Mouse (Mus musculus) brain, embryonic 14.5 days (tissue): ENCODE data around the gene Abca12.

Source experiments
- CTCF ChIP-seq: fragments of 200-500 bp; IDR thresholded peaks from 2 replicates; pipeline ENCODE4 v1.5.1; 2012; ENCODE audit warnings: inconsistent platforms, mild to moderate bottlenecking, moderate library complexity, borderline replicate concordance; ENCODE audit not compliant: insufficient read depth, insufficient read length; ENCODE audit errors: extremely low read depth
- POLR2A ChIP-seq: fragments of 200-500 bp; IDR thresholded peaks from 2 replicates; pipeline ENCODE4 v1.6.1; 2012; ENCODE audit warnings: mild to moderate bottlenecking, inconsistent platforms, borderline replicate concordance; ENCODE audit not compliant: poor library complexity, insufficient read depth, insufficient read length, severe bottlenecking; ENCODE audit errors: extremely low read depth

DNA sequence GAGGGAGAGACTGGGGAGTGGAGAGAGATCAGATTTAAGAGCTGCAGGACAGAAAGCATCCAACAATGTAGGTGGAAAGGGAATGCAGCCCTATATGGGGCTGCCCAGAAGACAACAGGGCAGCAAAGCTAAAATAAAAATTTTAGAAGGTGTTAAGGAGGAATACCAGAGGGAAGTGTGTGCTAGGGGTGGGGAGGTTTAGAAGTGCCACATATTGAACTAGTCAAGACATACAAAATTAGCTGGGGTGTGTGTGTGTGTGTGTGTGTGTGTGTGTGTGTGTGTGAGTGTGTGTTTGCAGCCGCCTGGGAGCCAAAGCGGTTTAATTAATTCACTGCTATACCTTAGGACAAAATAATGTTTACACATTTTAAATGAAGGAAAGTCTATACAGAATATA, 110.1 kb downstream of the Abca12 start:
- TF ChIP-seq POLR2A, result no peak
- TF ChIP-seq CTCF, result no peak
